Mouse (Mus musculus): ENCODE results near the gene Ankmy1. TPM values are rescaled to one million over a fixed set of nuclear protein-coding genes. Genes with fewer than 3 reads are reported as not detected.

Gene Ankmy1
- total RNA-seq, 2 experiments from 2014 or later, result 0.14 TPM; not detected in 1

GRCm38 (mm10) chr1:92831188-92832001 lies 71.3 kb downstream of the Ankmy1 start, which contains the start of gene Gpc1:
Gene Gpc1 (plus strand): TSS chr1:92831645.
- DNase-seq (ENCODE audit: low spot score), result peak; percentile 84

DNA sequence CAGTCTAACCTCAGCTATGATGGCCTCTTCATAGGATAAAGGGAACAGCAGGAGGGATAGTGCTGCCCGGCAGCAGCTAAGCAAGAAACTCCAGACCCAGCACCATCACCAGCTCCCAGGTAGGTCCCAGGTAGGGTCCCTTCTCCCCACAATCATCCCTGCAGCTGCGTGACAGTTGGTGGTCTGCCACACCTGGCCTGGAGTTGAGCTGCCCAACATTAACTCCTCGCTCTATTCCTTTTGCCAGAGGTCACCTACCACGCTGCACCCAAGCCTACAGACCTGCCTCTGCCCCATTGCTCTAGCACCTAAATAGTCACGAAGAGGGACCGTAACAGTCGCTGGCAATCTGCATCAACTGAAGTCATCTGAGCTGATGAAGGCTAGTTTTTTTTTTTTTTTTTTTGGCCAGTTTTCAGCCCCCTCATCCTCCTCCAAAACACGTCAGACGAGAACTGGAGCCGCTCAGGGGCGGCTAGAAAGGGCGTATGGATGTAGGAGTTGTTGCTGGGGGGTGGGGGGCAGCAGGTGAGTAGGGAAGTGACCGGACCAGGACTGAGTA lies 72.0 kb downstream of the Ankmy1 start:
- no peak for DNase-seq (ENCODE audit: low spot score)

DNA sequence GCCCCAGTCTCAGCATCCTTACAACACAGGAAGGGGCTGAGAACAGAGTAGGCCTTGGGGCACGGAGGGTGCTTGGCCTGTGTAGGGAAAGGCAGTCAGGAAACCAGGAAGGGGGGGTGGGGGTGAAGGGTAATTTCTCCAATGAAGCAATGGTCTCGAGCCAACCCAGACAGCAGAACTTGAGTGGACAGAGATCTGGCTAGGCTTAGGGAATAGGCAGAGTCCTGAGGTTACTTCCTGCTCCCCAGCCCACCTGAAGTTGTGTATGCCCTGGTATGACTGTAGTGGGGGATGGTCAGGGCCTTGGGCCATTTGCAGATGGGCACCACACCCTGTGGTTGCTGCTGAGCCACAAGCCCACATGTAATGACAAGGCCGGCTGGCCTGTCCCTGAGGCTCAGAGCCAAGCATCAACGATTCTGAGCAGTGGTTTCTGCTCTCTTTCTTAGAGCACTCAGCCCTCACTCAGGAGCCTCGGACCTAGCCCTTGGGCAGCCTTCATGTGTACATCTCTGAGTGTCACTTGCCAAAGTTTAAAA lies 86.9 kb downstream of the Ankmy1 start:
- DNase-seq (ENCODE audit: low spot score), result no peak

DNA sequence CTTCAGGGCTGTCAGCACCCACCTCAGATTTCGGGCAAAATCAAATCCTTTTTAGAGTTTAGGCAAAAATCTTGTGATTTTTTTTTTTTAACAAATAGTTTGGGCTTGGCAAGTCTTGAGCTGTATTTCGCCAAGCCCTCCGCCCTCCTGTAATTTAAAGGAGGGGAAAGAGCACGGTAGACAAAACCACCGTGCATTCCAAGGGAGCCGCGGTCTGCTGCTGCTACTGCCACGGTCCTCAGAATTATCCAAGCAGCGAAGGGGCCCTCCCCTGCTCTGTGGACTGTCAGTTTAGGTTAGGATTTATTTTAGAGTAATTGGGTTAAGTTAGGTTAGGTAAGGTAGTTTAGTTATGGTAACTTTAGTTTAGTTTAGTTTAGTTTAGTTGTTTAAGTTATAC lies 87.6 kb downstream of the Ankmy1 start:
- DNase-seq (ENCODE audit: low spot score), result no peak

- DNase-seq (ENCODE audit: low spot score), result no peak
These were observed 88.4 kb downstream of the Ankmy1 start for GRCm38 (mm10) chr1:92814319-92814718.

Small RNA genes lying within 50 kb of the gene (microRNA-seq; reads per million reads assigned to microRNA genes)
- gene Mir149, result 20,757 reads per million, percentile 96 among the genes with 10 or more reads in this experiment

Other genes with a start within 250 kb of the Ankmy1 start
- gene Gpc1, start 71.3 kb downstream of the Ankmy1 start, total RNA-seq (2021), result 100 to 1,000 TPM; 223 to 227 TPM
- gene Dusp28, start 4.1 kb upstream of the Ankmy1 start, total RNA-seq (2021), result 10 to 100 TPM; 23.1 to 24.5 TPM
- gene Rnpepl1, start 7.9 kb upstream of the Ankmy1 start, total RNA-seq (2021), result 10 to 100 TPM; 60.5 to 67.5 TPM
- 1 to 10 TPM; 4.0 to 5.2 TPM for gene Capn10, start 31.5 kb upstream of the Ankmy1 start, total RNA-seq (2021)
- gene Gpr35, start 48.0 kb upstream of the Ankmy1 start, total RNA-seq (2021), result under 1 TPM; 0.07 to 0.11 TPM
- not detected for gene Aqp12, start 103.4 kb upstream of the Ankmy1 start, total RNA-seq (2021)
- 1 to 10 TPM in 1 of 2 experiments, under 1 TPM in 1; 0.96 to 2.4 TPM for gene Kif1a, start 199.0 kb upstream of the Ankmy1 start, total RNA-seq (2021)
- not detected for gene Agxt, start 232.3 kb upstream of the Ankmy1 start, total RNA-seq (2021)